Mouse (Mus musculus) kidney, adult 8-10 months (tissue): Measurements from ENCODE around the gene Csnk2b.
A peak's percentile ranks its signal among the peaks of the same experiment; 100 is the strongest.

Source experiments
- DNase-seq, 2 experiments: peaks; one replicate each; pipeline ENCODE4 v3.0.0; 2022

Csnk2b gene

DNA sequence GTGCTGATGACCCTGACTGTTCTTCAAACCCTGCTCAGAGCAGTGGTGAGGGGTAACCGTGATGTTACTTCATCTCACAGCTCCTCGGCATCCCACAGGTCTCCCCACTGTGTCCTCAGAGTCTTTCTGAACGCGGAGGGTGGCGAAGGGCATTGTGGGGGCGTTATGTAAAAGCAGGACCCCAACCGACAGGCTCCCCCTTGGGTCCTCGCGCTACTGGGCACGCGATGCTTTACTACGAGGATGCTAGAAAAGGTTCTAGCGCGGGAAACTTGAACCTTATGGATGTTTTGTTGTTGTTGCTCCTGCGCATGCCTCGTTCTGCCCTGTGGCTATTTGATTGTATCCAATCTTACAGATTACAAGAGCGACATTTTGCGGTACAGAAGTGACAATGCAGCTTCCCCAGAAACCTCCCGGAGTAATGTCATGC lies at the start of gene Csnk2b:
Gene Csnk2b (minus strand): TSS at position 183 of the 433 bp plus-strand sequence.
- peak; percentile 44 to 51 for DNase-seq

DNA sequence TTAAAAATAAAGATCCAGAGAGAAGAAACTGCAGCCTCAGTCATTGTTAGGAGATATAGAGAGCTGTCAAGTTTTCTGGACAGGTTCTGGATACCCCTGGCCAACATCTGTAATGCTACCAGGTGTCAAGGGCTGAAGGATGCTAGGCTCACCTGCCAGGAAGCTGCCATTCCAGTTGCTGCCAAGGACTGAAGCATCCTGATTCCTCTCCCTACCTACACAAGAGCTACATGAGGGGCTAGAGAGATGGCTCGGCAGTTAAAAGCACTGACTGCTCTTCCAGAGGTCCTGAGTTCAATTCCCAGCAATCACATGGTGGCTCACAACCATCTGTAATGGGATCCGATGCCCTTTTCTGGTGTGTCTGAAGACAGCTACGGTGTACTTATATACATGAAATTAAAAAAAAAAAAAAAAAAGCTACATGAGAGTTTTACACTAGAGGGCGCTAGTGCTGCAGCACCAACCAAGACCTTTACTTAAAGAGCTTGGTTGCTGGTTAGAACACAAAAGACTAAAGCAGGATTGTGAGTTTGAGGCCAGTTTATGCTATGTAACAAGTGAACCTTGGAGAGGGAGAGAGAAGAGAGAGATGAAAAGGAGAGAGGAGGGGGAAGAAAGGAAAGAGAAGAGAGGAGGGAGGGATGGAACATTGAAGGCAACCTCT lies 46.8 kb upstream of the Csnk2b start:
- DNase-seq, result no peak

DNA sequence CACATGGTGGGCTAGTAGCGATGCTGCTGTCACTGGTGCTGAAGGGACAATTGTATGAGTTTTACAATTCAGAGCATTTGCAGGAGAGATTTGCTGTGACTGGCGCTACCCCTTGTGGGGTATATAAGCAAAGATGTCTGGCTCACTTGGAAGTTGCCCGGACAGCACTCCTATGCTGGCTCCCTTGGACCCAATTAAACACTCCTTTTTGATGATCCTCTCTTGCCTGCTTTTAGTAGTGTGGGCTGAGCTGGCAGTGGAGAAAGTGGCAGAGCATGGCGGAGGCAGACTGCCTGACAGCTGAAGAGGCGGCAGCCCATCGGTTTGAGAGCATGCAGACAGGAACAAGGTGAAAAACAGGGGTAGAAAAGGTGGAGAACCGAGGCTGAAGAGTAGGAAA lies 45.9 kb upstream of the Csnk2b start:
- no peak for DNase-seq

DNA sequence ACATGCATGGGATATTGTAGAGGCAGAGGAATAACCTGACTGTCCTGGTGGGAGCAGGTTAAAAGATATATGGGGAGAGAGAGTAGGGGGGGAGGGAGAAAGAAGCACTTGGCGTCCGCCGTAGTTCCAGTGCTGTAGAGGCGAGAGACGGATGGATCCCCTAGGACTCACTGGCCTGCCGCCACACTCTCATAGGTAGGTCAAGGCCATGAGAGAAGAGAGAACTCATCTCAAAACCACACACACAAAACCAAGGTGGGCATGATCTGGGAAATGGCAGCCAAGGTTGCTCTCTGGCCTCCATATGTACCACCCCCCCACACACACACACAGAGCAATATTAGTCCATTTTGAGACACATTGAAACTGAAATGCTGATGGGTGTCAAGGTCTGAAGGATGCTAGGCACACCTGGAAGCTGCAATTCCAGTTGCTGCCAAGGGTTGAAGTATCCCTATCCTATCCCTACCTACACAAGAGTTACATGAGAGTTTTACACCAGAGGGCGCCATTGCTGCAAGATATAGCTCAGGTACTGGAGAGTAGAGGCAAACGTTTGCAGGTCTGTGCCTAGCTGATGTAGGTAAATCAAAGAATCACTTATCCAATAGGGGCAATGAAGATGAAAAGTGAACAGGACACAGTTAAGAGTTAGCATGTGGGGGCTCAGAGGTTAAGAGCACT lies 44.6 kb upstream of the Csnk2b start:
- peak; percentile 82 for DNase-seq

DNA sequence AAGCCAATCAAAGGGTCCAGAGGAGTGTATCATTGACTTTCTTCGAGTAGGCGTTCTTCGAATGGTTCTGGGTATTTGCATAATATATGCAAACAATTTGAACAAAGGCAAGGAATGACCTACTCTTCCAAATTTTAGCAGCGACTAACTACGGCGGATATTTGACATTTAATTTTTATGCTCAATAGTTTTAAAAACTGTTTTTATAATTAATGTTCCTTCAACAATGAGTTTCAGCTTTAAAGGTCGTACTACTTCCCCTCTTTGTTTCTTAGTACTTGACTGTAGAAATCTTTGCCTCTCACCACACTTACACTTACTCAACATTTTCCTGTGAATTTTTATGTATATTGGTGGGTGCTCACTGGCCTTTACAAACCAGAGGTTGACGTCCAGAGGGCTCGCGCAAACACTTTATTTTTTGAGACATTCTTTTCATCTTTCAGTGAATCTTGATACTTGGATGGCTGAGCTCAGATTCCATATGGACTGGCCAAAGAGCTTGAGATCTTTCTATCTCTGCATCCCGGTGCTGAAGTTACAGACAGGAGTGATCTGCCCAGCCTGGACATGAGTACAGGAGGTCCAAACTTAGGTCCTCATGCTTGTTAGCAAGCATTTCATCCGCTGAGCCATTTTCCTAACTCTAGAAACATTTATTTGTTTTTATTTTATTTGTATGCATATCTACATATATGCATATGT lies 43.8 kb upstream of the Csnk2b start:
- DNase-seq, result peak in 1 of 2 experiments; percentile 28

- peak; percentile 97 to 99 for DNase-seq
These were observed 43.0 kb upstream of the Csnk2b start, which contains the start of gene Prrc2a for GRCm38 (mm10) chr17:35164568-35165450. Prrc2a (minus strand) TSS chr17:35164897.

DNA sequence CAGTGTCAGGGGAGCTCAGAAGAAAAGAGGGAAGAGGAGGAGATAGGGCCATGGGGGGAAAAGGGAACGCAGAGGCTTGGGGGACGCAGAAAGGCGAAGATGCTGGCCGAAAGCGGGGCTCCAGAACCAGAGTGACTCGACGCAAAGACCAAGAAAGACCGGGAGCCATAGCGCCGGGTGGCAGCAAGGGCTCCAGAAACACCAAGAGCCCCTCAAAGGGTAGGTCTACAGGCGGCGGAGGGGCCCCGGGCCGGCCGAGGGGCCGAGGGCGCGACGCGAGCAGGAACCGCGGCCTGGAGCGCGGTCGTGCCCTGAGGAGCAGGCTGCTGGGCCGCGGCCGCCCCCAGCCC lies 42.3 kb upstream of the Csnk2b start:
- no peak for DNase-seq

- DNase-seq, result peak in 1 of 2 experiments; percentile 28
These were observed 41.7 kb upstream of the Csnk2b start for GRCm38 (mm10) chr17:35163326-35164081.

DNA sequence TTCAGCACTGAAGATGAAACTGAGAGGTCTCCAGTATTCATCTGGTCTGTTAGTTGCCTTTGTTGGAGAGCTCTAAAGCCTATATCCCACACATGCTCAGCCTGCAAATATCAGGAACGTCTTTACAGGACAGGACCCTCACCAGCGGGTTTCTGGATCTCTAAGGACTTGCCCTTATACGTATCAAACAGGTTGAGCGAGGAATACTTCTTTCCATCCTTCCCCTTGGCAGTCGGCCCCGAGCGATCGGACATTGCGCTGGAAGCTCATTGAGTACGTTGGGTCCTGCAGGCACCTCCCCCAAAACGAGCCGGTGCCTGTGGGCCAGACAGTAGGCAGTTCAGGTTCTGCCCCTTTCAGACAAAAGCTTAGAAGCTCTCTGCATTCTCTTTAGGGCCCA lies 40.9 kb upstream of the Csnk2b start:
- DNase-seq, result peak; percentile 51 to 57

DNA sequence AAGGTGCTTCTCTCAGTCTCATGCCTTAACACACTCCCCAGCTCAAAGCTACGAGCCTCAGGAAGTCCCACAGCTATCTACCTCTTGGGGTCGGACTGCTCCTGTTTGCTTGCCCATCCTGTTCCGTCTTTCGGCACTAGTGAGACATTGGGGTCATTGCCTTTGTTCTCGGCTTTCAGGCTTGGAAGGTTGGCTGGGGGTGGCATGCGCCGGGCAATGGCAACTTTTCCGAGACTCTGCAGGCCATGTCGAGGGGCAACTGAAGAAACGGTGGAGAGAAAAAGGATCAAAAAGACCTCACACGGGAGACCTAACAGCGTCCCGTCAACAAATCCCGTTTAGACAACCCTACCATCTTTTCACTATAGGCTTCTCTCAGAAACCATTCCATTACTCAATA lies 40.3 kb upstream of the Csnk2b start:
- DNase-seq, result no peak

DNA sequence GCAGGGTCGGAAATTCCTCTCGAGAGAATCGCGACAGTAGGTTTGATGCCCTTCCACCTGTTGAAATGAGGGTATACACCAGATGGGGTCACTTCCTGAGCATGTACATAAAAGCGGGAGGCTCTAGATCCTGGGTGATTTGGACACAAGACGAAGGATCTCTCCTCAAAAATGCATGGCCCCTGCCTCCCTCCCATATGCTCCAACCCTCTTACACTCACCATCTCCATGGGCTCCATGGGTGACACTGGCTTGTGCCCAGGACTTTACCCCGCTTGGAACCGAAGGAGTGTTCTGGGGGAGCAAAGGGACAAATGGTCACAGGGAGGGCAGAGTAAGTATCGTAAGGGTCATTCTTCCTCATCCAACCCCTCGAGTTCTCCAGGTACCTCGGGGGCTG lies 39.6 kb upstream of the Csnk2b start:
- DNase-seq, result no peak

- DNase-seq, result no peak
These were observed 37.8 kb upstream of the Csnk2b start for GRCm38 (mm10) chr17:35159638-35160037.

GRCm38 (mm10) chr17:35158850-35159593 lies 37.2 kb upstream of the Csnk2b start:
- DNase-seq, result no peak

DNA sequence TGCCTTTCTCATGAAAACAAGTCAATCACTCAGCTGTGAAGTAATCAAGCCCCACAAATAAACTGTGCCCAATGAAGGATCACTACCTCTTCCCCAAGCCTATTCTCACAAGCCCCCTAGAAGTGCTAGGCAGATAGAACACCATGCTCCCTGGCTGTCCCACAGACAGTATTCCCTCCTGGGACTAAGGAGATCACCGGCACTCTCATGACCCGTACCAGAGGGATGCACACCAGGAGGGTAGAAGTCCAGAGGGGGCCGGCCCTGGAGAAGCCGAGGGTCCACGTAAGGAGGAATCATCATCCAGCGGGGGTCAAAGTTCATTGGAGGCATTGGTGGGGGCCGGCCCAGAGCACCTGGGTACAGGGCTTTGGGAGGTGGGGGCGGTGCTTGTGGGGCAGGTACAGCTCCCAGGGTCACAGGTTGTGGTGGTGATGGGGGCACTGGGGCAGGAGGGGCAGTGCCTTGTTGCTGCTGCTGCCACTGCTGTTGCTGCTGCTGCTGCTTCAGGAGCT lies 35.9 kb upstream of the Csnk2b start:
- no peak for DNase-seq

GRCm38 (mm10) chr17:35157254-35157653 lies 35.4 kb upstream of the Csnk2b start:
- DNase-seq, result no peak

GRCm38 (mm10) chr17:35156461-35157200 lies 34.8 kb upstream of the Csnk2b start:
- no peak for DNase-seq

GRCm38 (mm10) chr17:35155451-35155850 lies 33.6 kb upstream of the Csnk2b start:
- DNase-seq, result no peak

GRCm38 (mm10) chr17:35154616-35155015 lies 32.8 kb upstream of the Csnk2b start:
- no peak for DNase-seq

GRCm38 (mm10) chr17:35153931-35154330 lies 32.1 kb upstream of the Csnk2b start:
- DNase-seq, result no peak

DNA sequence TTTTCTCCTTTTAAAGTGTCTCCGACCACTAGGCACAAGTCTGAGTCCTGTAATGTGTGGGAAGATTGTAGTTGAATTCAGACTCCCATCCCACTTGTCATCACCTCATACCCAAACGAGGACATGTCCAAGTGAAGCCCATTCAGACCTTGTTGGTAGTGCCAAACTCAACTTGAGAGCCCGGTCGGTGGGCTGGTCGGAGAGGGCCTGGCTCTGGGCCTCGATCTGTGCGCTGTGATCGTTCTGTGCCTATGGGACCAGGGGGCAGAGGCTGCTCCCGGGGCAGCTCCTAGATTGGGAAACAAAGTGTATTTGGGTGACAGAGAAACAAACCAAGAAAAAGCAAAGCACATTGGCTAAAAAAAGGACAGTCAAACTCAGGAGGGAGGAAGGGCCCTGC lies 31.2 kb upstream of the Csnk2b start:
- no peak for DNase-seq
